Mouse (Mus musculus) limb, embryonic 12.5 days (tissue): Measurements from ENCODE around the gene Tbc1d1. TPM values are rescaled to one million over a fixed set of nuclear protein-coding genes. Genes with fewer than 3 reads are reported as not detected.

ENCODE experiments used
- ATAC-seq: fragments of 200-750 bp; cut with Nextera tagmentation; 2 replicates; pipeline ENCODE4 v1.8.0; 2017; ENCODE audit warnings: low read depth, moderate TSS enrichment; ENCODE audit not compliant: insufficient number of reproducible peaks, insufficient read depth, low FRiP score, low TSS enrichment
- H3K27ac ChIP-seq: fragments of 300-500 bp; sonication (generic); 2 replicates; pipeline ENCODE4 v1.5.1; 2016; ENCODE audit warnings: mild to moderate bottlenecking, moderate library complexity
- H3K27me3 ChIP-seq: fragments of 300-500 bp; sonication (generic); 2 replicates; pipeline ENCODE4 v1.6.1; 2016; ENCODE audit warnings: mild to moderate bottlenecking, moderate library complexity
- H3K36me3 ChIP-seq: fragments of 300-500 bp; sonication (generic); 2 replicates; pipeline ENCODE4 v1.6.1; 2016; ENCODE audit warnings: mild to moderate bottlenecking, moderate library complexity
- H3K4me1 ChIP-seq: fragments of 300-500 bp; sonication (generic); replicated peaks from 2 replicates; pipeline ENCODE4 v1.6.1; 2016
- H3K4me2 ChIP-seq: fragments of 300-500 bp; sonication (generic); 2 replicates; pipeline ENCODE4 v1.6.1; 2016; ENCODE audit warnings: mild to moderate bottlenecking, moderate library complexity
- H3K4me3 ChIP-seq: fragments of 300-500 bp; sonication (generic); replicated peaks from 2 replicates; pipeline ENCODE4 v1.5.1; 2016; ENCODE audit warnings: mild to moderate bottlenecking
- H3K9ac ChIP-seq: fragments of 300-500 bp; sonication (generic); replicated peaks from 2 replicates; pipeline ENCODE4 v1.6.1; 2016; ENCODE audit warnings: mild to moderate bottlenecking, moderate library complexity
- H3K9me3 ChIP-seq: fragments of 300-500 bp; sonication (generic); 2 replicates; pipeline ENCODE4 v1.6.1; 2016; ENCODE audit warnings: mild to moderate bottlenecking, moderate library complexity
- WGBS: fragments of 180-500 bp; shearing (Covaris S2); methylation state at CpG from one replicate; pipeline ENCODE4 v1.1.7; 2016; 5-methylcytosine and 5-hydroxymethylcytosine counted together
- polyA plus RNA-seq: library from polyadenylated mRNA; unstranded; fragments of >200 nt; fragmentation: Nextera tagmentation; extraction: Ambion mirVana; gene quantifications from 2 replicates; pipeline ENCODE4 v1.2.1, GENCODE M21; 2016

Gene Tbc1d1
- polyA plus RNA-seq, 1 experiment from 2014 or later, result 32.8 TPM

- H3K27ac ChIP-seq, result peak overlapping the region; percentile 50; the same call in 1 of the 2 replicates
Measured at GRCm38 (mm10) chr5:64363859-64364406, 207.8 kb downstream of the Tbc1d1 start.

GRCm38 (mm10) chr5:64364432-64365125, 208.5 kb downstream of the Tbc1d1 start:
- ATAC-seq, result peak; percentile 52; the same call in 1 of the 2 replicates
- Histone ChIP-seq H3K27ac (peak overlapping the region; percentile 50; the same call in 1 of the 2 replicates), H3K4me2 (peak overlapping the region; percentile 30), H3K4me3 (no peak overlapping the region), H3K9me3 (no peaks in the 10 kb centered on the region), H3K4me1 (peaks cover 29% of the 10 kb centered on the region), H3K36me3 (no peaks in the 10 kb centered on the region), H3K9ac (no peak overlapping the region), H3K27me3 (no peaks in the 10 kb centered on the region)
- 37% methylated on average over 7 of the region's 7 CpGs for WGBS

More at GRCm38 (mm10) chr5:64363859-64364406, 207.8 kb downstream of the Tbc1d1 start:
- WGBS, result 53% methylated on average over 5 of the region's 5 CpGs
- Histone ChIP-seq H3K4me3 (no peak overlapping the region), H3K27me3 (no peaks in the 10 kb centered on the region), H3K9me3 (no peaks in the 10 kb centered on the region), H3K9ac (no peak overlapping the region), H3K4me1 (peaks cover 29% of the 10 kb centered on the region), H3K36me3 (no peaks in the 10 kb centered on the region), H3K4me2 (peak overlapping the region; percentile 30)
- peak; percentile 57; the same call in 1 of the 2 replicates for ATAC-seq

GRCm38 (mm10) chr5:64365187-64366066, 209.3 kb downstream of the Tbc1d1 start:
- no peak overlapping the region for H3K4me3 ChIP-seq
- no peaks in the 10 kb centered on the region for H3K27me3 ChIP-seq
- H3K36me3 ChIP-seq, result no peaks in the 10 kb centered on the region
- H3K9ac ChIP-seq, result no peak overlapping the region
- H3K9me3 ChIP-seq, result no peaks in the 10 kb centered on the region; the same call in 1 of the 2 replicates
- H3K4me2 ChIP-seq, result no peak overlapping the region
- H3K4me1 ChIP-seq, result peaks cover 29% of the 10 kb centered on the region
- WGBS, result 82% methylated on average over 11 of the region's 11 CpGs
- no peak overlapping the region for H3K27ac ChIP-seq
- ATAC-seq, result no peak

GRCm38 (mm10) chr5:64366113-64366512, 210.0 kb downstream of the Tbc1d1 start:
- Histone ChIP-seq H3K9ac (no peak overlapping the region), H3K4me2 (no peak overlapping the region), H3K36me3 (no peaks in the 10 kb centered on the region), H3K27ac (no peak overlapping the region), H3K27me3 (no peaks in the 10 kb centered on the region), H3K9me3 (no peaks in the 10 kb centered on the region; the same call in 1 of the 2 replicates), H3K4me1 (peaks cover 29% of the 10 kb centered on the region), H3K4me3 (no peak overlapping the region)
- 83% methylated on average over 9 of the region's 9 CpGs for WGBS
- ATAC-seq, result no peak

- no peak overlapping the region for H3K4me2 ChIP-seq
- H3K27ac ChIP-seq, result no peak overlapping the region
- H3K36me3 ChIP-seq, result no peaks in the 10 kb centered on the region
- no peaks in the 10 kb centered on the region for H3K27me3 ChIP-seq
- WGBS, result 42% methylated on average over 8 of the region's 8 CpGs
- H3K4me1 ChIP-seq, result peaks cover 29% of the 10 kb centered on the region
- H3K9ac ChIP-seq, result no peak overlapping the region
- no peak overlapping the region for H3K4me3 ChIP-seq
- ATAC-seq, result no peak
- no peaks in the 10 kb centered on the region; the same call in 1 of the 2 replicates for H3K9me3 ChIP-seq
Measured at GRCm38 (mm10) chr5:64367426-64367825, 211.3 kb downstream of the Tbc1d1 start.

GRCm38 (mm10) chr5:64371331-64371831, 215.3 kb downstream of the Tbc1d1 start:
- H3K27me3 ChIP-seq, result no peaks in the 10 kb centered on the region
- no peaks in the 10 kb centered on the region for H3K36me3 ChIP-seq
- no peak overlapping the region for H3K9ac ChIP-seq
- ATAC-seq, result no peak
- H3K4me1 ChIP-seq, result peaks cover 15% of the 10 kb centered on the region
- H3K4me2 ChIP-seq, result no peak overlapping the region
- H3K27ac ChIP-seq, result no peak overlapping the region
- no peaks in the 10 kb centered on the region; the same call in 1 of the 2 replicates for H3K9me3 ChIP-seq
- no peak overlapping the region for H3K4me3 ChIP-seq

GRCm38 (mm10) chr5:64372292-64372961, 216.3 kb downstream of the Tbc1d1 start:
- no peaks in the 10 kb centered on the region; the same call in 1 of the 2 replicates for H3K9me3 ChIP-seq
- no peaks in the 10 kb centered on the region for H3K27me3 ChIP-seq
- no peak overlapping the region for H3K4me2 ChIP-seq
- H3K27ac ChIP-seq, result no peak overlapping the region
- H3K4me1 ChIP-seq, result peaks cover 14% of the 10 kb centered on the region
- H3K4me3 ChIP-seq, result no peak overlapping the region
- ATAC-seq, result no peak
- whole genome bisulfite sequencing, result 56% methylated on average over 13 of the region's 13 CpGs
- H3K9ac ChIP-seq, result no peak overlapping the region
- H3K36me3 ChIP-seq, result no peaks in the 10 kb centered on the region

GRCm38 (mm10) chr5:64373695-64374094, 217.6 kb downstream of the Tbc1d1 start:
- no peak overlapping the region for H3K9ac ChIP-seq
- H3K9me3 ChIP-seq, result no peaks in the 10 kb centered on the region; the same call in 1 of the 2 replicates
- H3K27me3 ChIP-seq, result no peaks in the 10 kb centered on the region
- no peak for ATAC-seq
- H3K4me1 ChIP-seq, result peaks cover 22% of the 10 kb centered on the region
- H3K4me3 ChIP-seq, result no peak overlapping the region
- no peaks in the 10 kb centered on the region for H3K36me3 ChIP-seq
- no peak overlapping the region for H3K27ac ChIP-seq
- no peak overlapping the region for H3K4me2 ChIP-seq
- 90% methylated on average over 5 of the region's 5 CpGs for WGBS

- Histone ChIP-seq H3K4me3 (no peak overlapping the region), H3K27me3 (no peaks in the 10 kb centered on the region), H3K27ac (no peak overlapping the region), H3K4me2 (no peak overlapping the region), H3K9me3 (no peaks in the 10 kb centered on the region), H3K4me1 (peaks cover 40% of the 10 kb centered on the region), H3K9ac (no peak overlapping the region), H3K36me3 (no peaks in the 10 kb centered on the region)
- ATAC-seq, result no peak
- 78% methylated on average over 3 of the region's 3 CpGs for WGBS
Measured at GRCm38 (mm10) chr5:64375851-64376250, 219.7 kb downstream of the Tbc1d1 start.

GRCm38 (mm10) chr5:64376466-64376865, 220.4 kb downstream of the Tbc1d1 start:
- Histone ChIP-seq H3K4me3 (no peak overlapping the region), H3K36me3 (no peaks in the 10 kb centered on the region), H3K4me1 (peaks cover 46% of the 10 kb centered on the region), H3K27ac (no peak overlapping the region), H3K9me3 (no peaks in the 10 kb centered on the region), H3K9ac (no peak overlapping the region), H3K4me2 (no peak overlapping the region), H3K27me3 (no peaks in the 10 kb centered on the region)
- no peak for ATAC-seq
- WGBS, result 81% methylated on average over 7 of the region's 7 CpGs
